Mouse (Mus musculus) myocyte (in vitro differentiated cells): ENCODE measurements around the gene Cdk19.

Experiments
- CEBPB ChIP-seq: IDR thresholded peaks from 2 replicates; pipeline ENCODE4 v1.6.1; 2011; ENCODE audit warnings: mild to moderate bottlenecking, moderate library complexity; ENCODE audit not compliant: poor library complexity, insufficient read depth, severe bottlenecking
- E2F4 ChIP-seq: IDR thresholded peaks from one replicate; pipeline ENCODE4 v1.6.1; 2011; ENCODE audit warnings: mild to moderate bottlenecking, control low read depth, moderate library complexity; ENCODE audit not compliant: insufficient read depth
- MAX ChIP-seq: IDR thresholded peaks from one replicate; pipeline ENCODE4 v1.6.1; 2011; ENCODE audit warnings: low read depth, mild to moderate bottlenecking, control low read depth
- MYOD1 ChIP-seq, 3 experiments: IDR thresholded peaks; one replicate each; pipeline ENCODE4 v1.6.1; 2011; ENCODE audit warnings: control low read depth in 2 of 3, low read depth in 2 of 3, mild to moderate bottlenecking in 2 of 3, moderate library complexity in 1 of 3; ENCODE audit not compliant: insufficient read length in 2 of 3, control insufficient read depth in 1 of 3
- POLR2A ChIP-seq: IDR thresholded peaks from one replicate; pipeline ENCODE4 v1.6.1; 2011; ENCODE audit warnings: low read depth, mild to moderate bottlenecking, control low read depth, moderate library complexity; ENCODE audit not compliant: insufficient read length
- POLR2AphosphoS2 ChIP-seq: IDR thresholded peaks from one replicate; pipeline ENCODE4 v1.6.1; 2011; ENCODE audit warnings: low read depth, control low read depth; ENCODE audit not compliant: insufficient read length
- REST ChIP-seq: IDR thresholded peaks from one replicate; pipeline ENCODE4 v1.6.1; 2011; ENCODE audit warnings: mild to moderate bottlenecking, control low read depth, moderate library complexity; ENCODE audit not compliant: insufficient read depth, insufficient read length
- SRF ChIP-seq: IDR thresholded peaks from one replicate; pipeline ENCODE4 v1.6.1; 2011; ENCODE audit warnings: low read depth; ENCODE audit not compliant: control insufficient read depth, insufficient read length
- TCF12 ChIP-seq: IDR thresholded peaks from one replicate; pipeline ENCODE4 v1.6.1; 2011; ENCODE audit warnings: mild to moderate bottlenecking, control low read depth; ENCODE audit not compliant: poor library complexity, insufficient read depth, severe bottlenecking
- USF1 ChIP-seq: IDR thresholded peaks from one replicate; pipeline ENCODE4 v1.6.1; 2011; ENCODE audit warnings: low read depth, mild to moderate bottlenecking, control low read depth, moderate library complexity

DNA sequence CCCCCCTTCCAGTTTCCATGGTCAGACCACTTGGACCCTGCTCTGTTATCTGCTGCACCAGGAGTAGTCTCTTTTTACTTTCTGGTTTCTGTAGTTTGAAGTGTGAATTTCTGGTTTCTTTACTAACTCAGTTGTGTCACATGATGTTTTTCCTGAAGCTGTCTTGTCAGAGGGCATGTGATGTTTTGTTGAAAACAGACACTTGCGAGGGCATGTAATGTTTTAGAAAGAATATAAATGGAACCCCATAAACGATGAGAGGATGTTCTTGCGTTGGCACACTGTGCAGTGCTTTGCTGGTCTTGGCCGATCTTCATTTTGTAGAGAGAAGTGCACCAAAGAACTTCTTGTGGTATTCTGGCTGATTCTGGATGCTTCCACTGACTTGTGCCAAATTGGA lies 46.8 kb downstream of the Cdk19 start:
- TF ChIP-seq POLR2A (no peak), E2F4 (no peak), TCF12 (no peak), USF1 (no peak), REST (no peak), SRF (no peak), POLR2AphosphoS2 (no peak), CEBPB (no peak), MAX (no peak), MYOD1 (IDR thresholded peaks at IDR 0.05; ENCODE audit: control insufficient read depth in 1 of 3, insufficient read length in 2 of 3, low read depth in 2 of 3) (no peak)
